Mouse (Mus musculus) left cerebral cortex, adult 18-20 months (tissue): ENCODE measurements around the gene Mcmbp. TPM values are rescaled to one million over a fixed set of nuclear protein-coding genes. Genes with fewer than 3 reads are reported as not detected.
A peak's percentile ranks its signal among the peaks of the same experiment; 100 is the strongest.

Experiments used
- DNase-seq, 2 experiments: peaks; one replicate each; pipeline ENCODE4 v3.0.0; 2021 to 2022; ENCODE audit warnings: low spot score in 2 of 2, mixed read lengths in 1 of 2
- long read RNA-seq, 2 experiments: library from polyadenylated mRNA; stranded (forward); transcript quantifications; one replicate each; pipeline ENCODE4 v2.0.0; 2021
- total RNA-seq, 2 experiments: library from RNA; stranded (reverse); gene quantifications; 2 replicates each; pipeline ENCODE4 v1.2.3; 2021

The Mcmbp gene
- total RNA-seq = 10 to 100 TPM; 22.8 to 25.3 TPM
- long read RNA-seq, experiment 1, full-length matches to known transcripts = 22 of 29 reads
- long read RNA-seq, experiment 1, partial matches to known transcripts = 5 of 29 reads
- long read RNA-seq, experiment 1, other reads (novel, unspliced or antisense) = 2 of 29 reads
- long read RNA-seq, experiment 2, full-length matches to known transcripts = 14 of 18 reads
- long read RNA-seq, experiment 2, partial matches to known transcripts = 3 of 18 reads
- long read RNA-seq, experiment 2, other reads (novel, unspliced or antisense) = 1 of 18 reads

- DNase-seq = peak; percentile 97 to 98
Observed at GRCm38 (mm10) chr7:128740334-128740733, at the start of gene Mcmbp. Gene Mcmbp (minus strand): TSS chr7:128740495.

GRCm38 (mm10) chr7:128790045-128790444 is 49.8 kb upstream of the Mcmbp start:
- DNase-seq = no peak

GRCm38 (mm10) chr7:128781846-128782245 is 41.6 kb upstream of the Mcmbp start:
- DNase-seq = no peak

GRCm38 (mm10) chr7:128779305-128779704 is 39.0 kb upstream of the Mcmbp start:
- peak; percentile 59 to 66 for DNase-seq

- no peak for DNase-seq
Observed at GRCm38 (mm10) chr7:128777201-128777600, 36.9 kb upstream of the Mcmbp start.

- DNase-seq = no peak
Observed at GRCm38 (mm10) chr7:128766696-128767095, 26.4 kb upstream of the Mcmbp start.

- DNase-seq = no peak
Observed at GRCm38 (mm10) chr7:128758948-128759347, 18.7 kb upstream of the Mcmbp start.

GRCm38 (mm10) chr7:128755396-128755795 is 15.1 kb upstream of the Mcmbp start:
- no peak for DNase-seq

- no peak for DNase-seq
Observed at GRCm38 (mm10) chr7:128752012-128752411, 11.7 kb upstream of the Mcmbp start.

GRCm38 (mm10) chr7:128750296-128750695 is 10.0 kb upstream of the Mcmbp start:
- no peak for DNase-seq

- DNase-seq = peak in 1 of 2 experiments; percentile 27
Observed at GRCm38 (mm10) chr7:128748758-128749157, 8.5 kb upstream of the Mcmbp start.

GRCm38 (mm10) chr7:128746151-128746550 is 5.9 kb upstream of the Mcmbp start:
- no peak for DNase-seq

- peak; percentile 98 to 99 for DNase-seq
Observed at GRCm38 (mm10) chr7:128744684-128745485, 4.6 kb upstream of the Mcmbp start, which contains the start of gene Sec23ip. Gene Sec23ip (plus strand): TSS chr7:128744943.

GRCm38 (mm10) chr7:128743898-128744297 is 3.6 kb upstream of the Mcmbp start:
- no peak for DNase-seq

GRCm38 (mm10) chr7:128739462-128740277 is 625 bp downstream of the Mcmbp start:
- DNase-seq = peak in 1 of 2 experiments; percentile 29

- no peak for DNase-seq
Observed at GRCm38 (mm10) chr7:128739116-128739461, 1.2 kb downstream of the Mcmbp start.

- DNase-seq = no peak
Observed at GRCm38 (mm10) chr7:128738041-128738440, 2.3 kb downstream of the Mcmbp start.

GRCm38 (mm10) chr7:128731585-128731984 is 8.7 kb downstream of the Mcmbp start:
- no peak for DNase-seq

- DNase-seq = no peak
Observed at GRCm38 (mm10) chr7:128728738-128729137, 11.6 kb downstream of the Mcmbp start.

GRCm38 (mm10) chr7:128727701-128728100 is 12.6 kb downstream of the Mcmbp start:
- DNase-seq = no peak

GRCm38 (mm10) chr7:128726999-128727398 is 13.3 kb downstream of the Mcmbp start:
- no peak for DNase-seq

GRCm38 (mm10) chr7:128725189-128725588 is 15.1 kb downstream of the Mcmbp start:
- no peak for DNase-seq
